Mouse (Mus musculus) kidney, postnatal 36 days (tissue): ENCODE results near the gene Josd2.

Experiments used
- DNase-seq, 2 experiments: peaks; one replicate each; pipeline ENCODE4 v3.0.0; 2021 to 2022; ENCODE audit warnings: mixed read lengths in 2 of 2

Gene Josd2

GRCm38 (mm10) chr7:44474419-44474818, 6.6 kb downstream of the Josd2 start:
- no peak for DNase-seq

GRCm38 (mm10) chr7:44475046-44475614, 7.3 kb downstream of the Josd2 start:
- DNase-seq: no peak

GRCm38 (mm10) chr7:44482836-44483435, 15.2 kb downstream of the Josd2 start:
- no peak for DNase-seq

GRCm38 (mm10) chr7:44484109-44484508, 16.3 kb downstream of the Josd2 start:
- DNase-seq: no peak

GRCm38 (mm10) chr7:44484841-44485571, 17.2 kb downstream of the Josd2 start:
- DNase-seq: peak; percentile 70 to 85

- DNase-seq: no peak
Measured at GRCm38 (mm10) chr7:44485572-44486195, 17.9 kb downstream of the Josd2 start.

- DNase-seq: no peak
Measured at GRCm38 (mm10) chr7:44486927-44487575, 19.3 kb downstream of the Josd2 start.

- DNase-seq: no peak
Measured at GRCm38 (mm10) chr7:44487936-44488335, 20.2 kb downstream of the Josd2 start.

- no peak for DNase-seq
Measured at GRCm38 (mm10) chr7:44488545-44488944, 20.8 kb downstream of the Josd2 start.

GRCm38 (mm10) chr7:44490281-44490680, 22.5 kb downstream of the Josd2 start:
- DNase-seq: no peak

- no peak for DNase-seq
Measured at GRCm38 (mm10) chr7:44491391-44491790, 23.6 kb downstream of the Josd2 start.

GRCm38 (mm10) chr7:44492166-44492826, 24.5 kb downstream of the Josd2 start:
- DNase-seq: no peak

GRCm38 (mm10) chr7:44494681-44495080, 26.9 kb downstream of the Josd2 start:
- no peak for DNase-seq

GRCm38 (mm10) chr7:44495086-44495485, 27.3 kb downstream of the Josd2 start:
- DNase-seq: no peak

GRCm38 (mm10) chr7:44495992-44496770, 28.4 kb downstream of the Josd2 start, which contains the start of the genes Emc10 and Fam71e1:
Gene Emc10, minus strand, starts transcription at chr7:44496529.
Gene Fam71e1, plus strand, starts transcription at chr7:44496581.
- DNase-seq: peak; percentile 98 to 99

GRCm38 (mm10) chr7:44496771-44497109, 29.0 kb downstream of the Josd2 start:
- no peak for DNase-seq

- no peak for DNase-seq
Measured at GRCm38 (mm10) chr7:44497361-44498055, 29.7 kb downstream of the Josd2 start.

- no peak for DNase-seq
Measured at GRCm38 (mm10) chr7:44498922-44499321, 31.1 kb downstream of the Josd2 start.

GRCm38 (mm10) chr7:44500046-44500445, 32.3 kb downstream of the Josd2 start:
- no peak for DNase-seq

GRCm38 (mm10) chr7:44501563-44502115, 33.9 kb downstream of the Josd2 start:
- peak; percentile 55 to 86 for DNase-seq

GRCm38 (mm10) chr7:44507491-44507890, 39.7 kb downstream of the Josd2 start:
- DNase-seq: no peak
